Mouse (Mus musculus): ENCODE measurements at regions not wholly inside any gene's neighbourhood (a gene's known extent, or its start where the extent isn't known, plus 50 kb on each side); places are given as distances from the start of the nearest gene placed in this dataset.

DNA sequence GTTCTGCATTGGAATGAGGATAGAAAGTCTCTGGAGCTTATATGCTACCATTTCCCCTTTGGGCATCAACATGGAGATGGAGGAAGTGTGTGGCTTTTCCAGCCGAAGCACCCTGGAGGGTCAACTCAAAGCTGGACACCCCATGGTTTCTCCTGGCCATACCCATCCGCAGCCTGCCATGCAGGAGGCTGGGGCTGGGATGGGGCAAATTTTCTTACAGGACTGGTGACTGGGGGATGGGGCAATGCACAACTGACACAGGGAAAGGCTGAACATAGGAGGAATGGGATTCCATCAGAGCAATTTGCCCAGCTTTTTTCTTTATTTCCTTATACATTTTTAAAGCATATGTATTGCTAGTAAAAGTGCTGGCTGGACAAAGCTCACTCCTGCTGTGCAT, 414.4 kb upstream of the Camk1g start:
- TF ChIP-seq GATA1 (IDR thresholded peaks at IDR 0.05; ENCODE audit: low read length), result no peak
- TF ChIP-seq TAL1 (IDR thresholded peaks at IDR 0.05; ENCODE audit: low read length), result no peak
